Mouse (Mus musculus) lung, adult 2 months (tissue): ENCODE results near the gene Ssmem1. TPM values are rescaled to one million over a fixed set of nuclear protein-coding genes. Genes with fewer than 3 reads are reported as not detected.

ENCODE experiments used
- DNase-seq: peaks from one replicate; pipeline ENCODE4 v3.0.0; 2022
- H3K4me1 ChIP-seq: fragments of 200-500 bp; 2 replicates; pipeline ENCODE4 v1.6.1; 2011; ENCODE audit warnings: low read length; ENCODE audit not compliant: control insufficient read depth, insufficient read depth
- H3K4me3 ChIP-seq: fragments of 200-500 bp; replicated peaks from 2 replicates; pipeline ENCODE3; 2011; ENCODE audit warnings: low read depth, mild to moderate bottlenecking, control low read depth, low read length; ENCODE audit errors: extremely low read depth
- CTCF ChIP-seq: fragments of 200-500 bp; IDR thresholded peaks from 2 replicates; pipeline ENCODE4 v1.5.1; 2011; ENCODE audit warnings: mild to moderate bottlenecking, low read length, control low read depth; ENCODE audit not compliant: insufficient read depth
- POLR2A ChIP-seq: fragments of 200-500 bp; IDR thresholded peaks from 2 replicates; pipeline ENCODE4 v1.6.1; 2011; ENCODE audit warnings: low read depth, mild to moderate bottlenecking, control low read depth, low read length, borderline replicate concordance; ENCODE audit errors: extremely low read depth
- WGBS: fragments of 180-500 bp; shearing (Covaris S2); methylation state at CpG from one replicate; pipeline ENCODE4 v1.1.7; 2018; 5-methylcytosine and 5-hydroxymethylcytosine counted together
- polyA plus RNA-seq: library from polyadenylated mRNA; depleted of rRNA; stranded (reverse); fragments of >200 nt; gene quantifications from 2 replicates; pipeline ENCODE4 v1.2.3, GENCODE M21; 2012

Ssmem1 gene
- polyA plus RNA-seq, 1 experiment: not detected

DNA sequence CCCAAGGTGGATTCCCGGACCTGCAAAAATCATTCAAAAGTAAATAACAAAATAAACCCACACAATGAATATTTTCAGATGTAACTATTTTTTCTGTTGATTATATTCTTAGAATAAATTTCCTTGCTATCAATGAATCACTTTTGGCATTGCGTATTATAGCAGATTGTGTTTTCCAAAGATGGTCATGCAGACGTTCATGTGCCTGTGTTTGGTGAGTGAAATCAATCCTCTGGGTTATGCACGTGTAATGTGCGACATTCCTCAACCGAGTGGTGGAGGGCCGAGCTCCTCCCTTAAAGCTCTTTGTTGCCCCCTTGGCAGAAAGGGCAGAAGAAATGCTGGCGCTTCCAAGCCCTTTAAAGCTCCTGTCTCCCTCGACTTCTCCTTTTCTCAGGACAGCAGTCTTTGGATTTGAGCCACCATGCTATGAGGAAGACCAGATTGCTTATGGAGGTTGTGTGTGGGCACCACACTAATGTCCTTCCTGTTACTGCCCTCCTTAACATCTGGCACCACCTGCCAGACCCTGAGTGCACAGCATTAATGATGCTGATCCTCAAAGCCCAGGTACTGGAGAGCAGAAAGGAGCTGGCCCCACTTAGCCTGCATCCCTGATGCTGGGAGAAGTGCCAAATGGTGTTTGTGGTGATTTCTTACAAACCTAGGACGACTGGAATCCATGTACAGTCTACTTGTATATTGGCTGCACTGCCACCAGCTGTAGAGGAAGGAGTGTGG lies 33.5 kb upstream of the Ssmem1 start:
- 61% methylated on average over 10 of the region's 10 CpGs for WGBS
- DNase-seq: no peak
- TF ChIP-seq CTCF (no peak), POLR2A (no peak)
- Histone ChIP-seq H3K4me3 (no peak overlapping the region), H3K4me1 (no peaks in the 10 kb centered on the region)

DNA sequence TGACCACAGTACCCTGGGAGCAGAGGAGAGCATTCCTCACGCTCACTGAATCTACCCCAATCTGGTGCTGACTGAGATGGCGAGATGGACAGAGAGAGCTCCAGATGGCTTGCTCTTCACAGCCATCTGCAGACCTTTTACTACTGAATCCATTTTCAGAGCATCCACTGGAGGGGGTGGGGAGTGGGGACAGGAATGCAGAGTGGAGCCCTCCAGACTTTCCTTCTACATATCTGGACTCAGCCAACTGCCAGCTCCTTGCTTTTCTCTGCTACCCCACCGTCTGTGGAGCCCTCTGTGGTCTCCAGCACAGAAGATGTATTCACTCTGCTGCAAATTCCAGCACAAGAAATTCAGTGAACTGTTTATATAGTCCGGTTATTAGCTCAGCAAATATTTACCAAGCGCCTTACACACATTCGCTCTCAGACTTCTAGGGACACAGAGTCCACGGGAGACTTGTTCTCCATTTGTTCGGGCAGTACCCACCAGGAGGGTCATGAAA lies 32.4 kb upstream of the Ssmem1 start:
- H3K4me3 ChIP-seq: no peak overlapping the region
- DNase-seq: no peak
- TF ChIP-seq CTCF (no peak), POLR2A (no peak)
- no peaks in the 10 kb centered on the region for H3K4me1 ChIP-seq
- WGBS: 59% methylated on average over 8 of the region's 8 CpGs

DNA sequence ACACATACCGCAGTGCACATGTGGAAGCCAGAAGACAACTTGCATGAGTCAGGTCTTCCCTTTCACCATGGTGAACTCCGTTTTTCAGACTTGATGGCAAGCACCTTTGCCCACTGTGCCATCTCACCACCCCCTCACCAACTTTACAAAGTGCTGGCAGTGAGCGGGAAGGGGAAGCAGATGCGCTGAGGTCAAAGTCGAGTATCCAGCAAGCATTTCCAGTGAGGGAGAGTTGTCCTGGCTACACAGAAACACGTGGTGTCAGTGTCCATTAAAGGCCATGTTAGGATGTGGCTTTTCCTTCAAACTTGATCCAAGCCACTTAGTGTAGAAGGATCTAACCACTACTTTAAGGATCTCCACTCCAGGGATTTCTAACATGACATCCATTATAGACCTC lies 31.9 kb upstream of the Ssmem1 start:
- 69% methylated on average over 6 of the region's 6 CpGs for WGBS
- DNase-seq: no peak
- TF ChIP-seq CTCF: no peak
- TF ChIP-seq POLR2A: no peak
- Histone ChIP-seq H3K4me1 (no peaks in the 10 kb centered on the region), H3K4me3 (no peak overlapping the region)

DNA sequence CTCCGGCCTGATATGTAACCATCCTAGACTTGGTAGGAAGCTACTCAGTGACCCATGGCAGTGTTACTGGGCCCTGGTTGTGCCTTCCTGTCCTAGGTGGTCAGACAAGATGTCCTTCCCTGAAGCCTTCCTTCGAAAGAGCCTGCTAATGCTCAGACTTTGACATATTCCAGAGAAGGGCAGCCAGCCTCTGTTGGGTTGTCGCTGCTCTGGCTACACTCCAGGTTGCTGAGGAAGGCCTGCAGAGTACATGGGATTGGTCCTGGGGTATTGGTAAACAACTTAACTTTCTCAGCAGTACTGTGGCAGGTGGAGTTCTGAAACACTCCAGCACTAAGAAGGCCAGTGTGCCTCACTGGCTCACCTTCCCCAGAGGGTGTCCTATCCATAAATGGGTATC lies 30.2 kb upstream of the Ssmem1 start:
- 91% methylated on average over 3 of the region's 3 CpGs for WGBS
- Histone ChIP-seq H3K4me3 (no peak overlapping the region), H3K4me1 (no peaks in the 10 kb centered on the region)
- no peak for DNase-seq
- no peak for TF ChIP-seq CTCF
- no peak for TF ChIP-seq POLR2A

DNA sequence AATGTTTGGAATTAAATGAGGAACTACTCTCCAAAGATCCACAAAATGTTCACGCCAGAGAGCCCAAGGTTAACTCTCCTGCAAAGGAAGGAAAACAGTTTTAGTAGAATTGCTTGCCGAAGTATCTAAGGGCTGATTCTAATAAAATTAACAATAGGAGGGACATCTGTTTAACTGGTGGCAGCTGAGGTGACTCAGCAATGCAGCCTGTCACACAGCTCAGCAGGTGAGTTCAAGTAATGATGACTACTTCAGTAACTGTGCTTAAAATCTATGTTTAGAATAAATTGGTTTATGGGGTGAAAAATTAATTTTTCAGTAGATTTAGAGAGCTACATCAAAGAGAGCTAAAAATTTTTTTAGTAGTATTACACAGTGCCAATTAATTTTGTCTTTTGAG lies 26.7 kb upstream of the Ssmem1 start:
- DNase-seq: no peak
- no peaks in the 10 kb centered on the region for H3K4me1 ChIP-seq
- TF ChIP-seq CTCF (no peak), POLR2A (no peak)
- no peak overlapping the region for H3K4me3 ChIP-seq
- WGBS: 91% methylated on average over 2 of the region's 2 CpGs

DNA sequence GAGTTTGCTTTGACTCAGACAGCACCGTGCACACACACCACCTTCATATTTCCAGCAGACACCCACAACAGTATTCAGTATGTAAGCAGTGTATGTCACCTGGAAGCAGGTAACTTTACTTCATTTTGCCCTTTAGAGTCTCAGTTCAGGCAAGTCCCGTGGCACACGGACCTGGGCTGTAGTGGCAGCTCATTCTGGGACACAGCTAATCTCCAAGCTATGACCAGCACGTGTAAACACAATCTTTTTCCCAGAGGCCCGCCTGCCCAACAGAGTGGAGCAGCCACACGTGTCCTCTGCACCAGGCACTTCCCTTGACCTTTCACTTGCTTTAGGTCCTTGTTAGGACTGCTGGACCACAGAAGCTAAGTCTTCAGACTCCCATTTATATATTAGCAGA lies 23.1 kb upstream of the Ssmem1 start:
- Histone ChIP-seq H3K4me3 (no peak overlapping the region), H3K4me1 (no peaks in the 10 kb centered on the region)
- WGBS: 89% methylated on average over 6 of the region's 6 CpGs
- DNase-seq: no peak
- TF ChIP-seq POLR2A (no peak), CTCF (no peak)

DNA sequence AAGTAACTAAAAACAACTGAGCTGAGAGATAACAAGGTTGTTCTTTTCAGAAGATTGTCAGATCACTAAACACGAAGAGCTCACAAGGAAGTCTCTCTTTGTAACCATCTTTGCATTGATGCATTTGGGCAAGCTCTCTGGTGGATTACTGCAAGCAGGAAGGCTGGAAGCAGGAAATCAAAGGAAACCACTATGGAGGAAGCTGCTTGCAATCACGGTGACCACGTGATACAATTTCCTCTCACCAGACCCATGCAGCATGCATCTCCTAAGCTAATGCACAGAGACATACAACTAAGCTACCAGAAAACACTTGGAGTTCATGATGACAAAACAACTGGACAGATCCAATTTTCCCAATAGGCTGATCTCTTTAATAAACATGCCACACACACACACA lies 10.6 kb upstream of the Ssmem1 start:
- no peak for DNase-seq
- WGBS: 54% methylated on average over 3 of the region's 3 CpGs
- TF ChIP-seq CTCF: no peak
- no peak for TF ChIP-seq POLR2A
- Histone ChIP-seq H3K4me3 (no peak overlapping the region), H3K4me1 (no peaks in the 10 kb centered on the region)

DNA sequence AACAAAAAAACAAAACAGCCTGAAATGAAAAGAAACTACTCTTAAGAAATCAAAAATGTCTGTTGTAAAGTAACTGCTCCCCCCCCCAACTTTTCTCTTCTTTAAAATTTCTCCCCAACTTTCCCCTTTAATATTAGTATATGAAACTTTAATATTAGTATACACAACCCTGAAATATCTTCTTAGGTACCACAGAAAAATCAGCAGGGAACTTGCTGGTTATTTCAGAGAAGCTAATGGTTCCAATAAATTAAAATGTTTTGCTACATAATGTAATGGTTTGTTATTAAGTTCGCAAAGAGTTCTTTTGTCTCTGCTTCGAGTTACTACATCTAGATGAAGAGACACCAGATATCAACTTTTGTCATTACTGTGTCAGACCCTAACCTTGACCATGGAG lies 825 bp upstream of the Ssmem1 start:
- H3K4me3 ChIP-seq: peak overlapping the region; percentile 90
- peaks cover 2% of the 10 kb centered on the region; the same call in 1 of the 2 replicates for H3K4me1 ChIP-seq
- DNase-seq: no peak
- TF ChIP-seq POLR2A: no peak
- no peak for TF ChIP-seq CTCF
- WGBS: 7% methylated on average over 2 of the region's 2 CpGs

DNA sequence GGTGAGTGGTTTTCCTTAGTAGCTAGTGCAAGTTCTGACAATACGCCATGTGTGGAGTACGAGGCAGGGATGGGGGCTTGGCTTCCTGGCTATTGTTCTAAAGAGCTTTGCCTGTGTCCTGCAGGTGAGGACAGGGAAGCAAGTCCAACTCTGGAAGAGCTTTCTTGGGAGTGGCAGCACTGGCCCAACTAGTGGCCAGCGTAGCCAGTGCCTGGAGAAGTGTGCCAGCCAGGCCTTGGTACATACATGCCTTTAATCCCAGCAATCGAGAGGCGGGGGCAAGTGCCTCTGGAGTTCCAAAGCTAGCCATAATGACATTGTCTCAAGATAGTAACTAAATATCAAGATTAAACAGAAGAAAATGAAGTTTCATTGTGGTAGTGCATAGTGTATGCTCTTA lies 642 bp downstream of the Ssmem1 start:
- TF ChIP-seq POLR2A: no peak
- no peak for TF ChIP-seq CTCF
- Histone ChIP-seq H3K4me3 (no peak overlapping the region), H3K4me1 (peaks cover 2% of the 10 kb centered on the region; the same call in 1 of the 2 replicates)
- DNase-seq: no peak
- WGBS: 64% methylated on average over 5 of the region's 5 CpGs

DNA sequence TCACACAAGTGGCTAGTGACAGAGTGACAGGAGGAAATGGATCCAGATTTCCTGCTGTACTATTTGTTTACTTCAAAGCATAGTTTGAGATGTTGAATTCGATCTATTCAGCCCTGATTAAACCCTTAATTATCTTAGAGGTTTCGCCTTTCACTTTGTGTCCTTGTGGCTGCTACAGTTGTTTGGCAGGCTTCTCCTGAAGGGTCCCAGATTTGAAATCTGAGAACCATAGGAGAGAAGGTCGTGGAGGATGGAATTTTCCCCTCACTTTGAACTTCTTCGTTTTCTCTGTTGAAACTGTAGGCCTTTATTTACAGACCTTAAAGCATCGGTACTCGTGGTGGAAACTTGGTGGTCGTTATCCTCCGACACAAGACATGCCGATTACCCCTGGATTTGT lies 4.6 kb downstream of the Ssmem1 start:
- 33% methylated on average over 9 of the region's 9 CpGs for WGBS
- DNase-seq: no peak
- no peak for TF ChIP-seq POLR2A
- no peak for TF ChIP-seq CTCF
- no peak overlapping the region for H3K4me3 ChIP-seq
- peaks cover 2% of the 10 kb centered on the region; the same call in 1 of the 2 replicates for H3K4me1 ChIP-seq

DNA sequence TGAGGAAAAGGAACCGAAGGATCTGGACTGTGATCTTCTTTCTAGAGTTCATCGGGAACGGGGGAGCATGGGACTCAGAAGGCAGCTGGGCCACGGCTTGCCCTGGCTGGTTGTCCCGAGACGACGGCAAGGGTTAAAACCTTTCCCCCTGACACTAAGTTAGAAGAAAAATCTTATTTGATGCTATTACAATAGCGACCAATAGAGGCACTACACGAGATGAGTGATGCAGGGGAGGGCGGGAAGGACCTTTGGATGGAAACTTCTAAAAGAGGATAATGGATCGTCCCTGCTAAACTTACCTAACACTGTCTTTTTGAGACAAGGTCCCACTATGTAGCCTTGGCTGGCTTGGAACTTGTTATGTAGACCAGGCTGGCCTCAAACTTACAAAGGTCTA lies 10.8 kb downstream of the Ssmem1 start:
- H3K4me3 ChIP-seq: no peak overlapping the region
- no peak for TF ChIP-seq CTCF
- no peak for TF ChIP-seq POLR2A
- WGBS: 67% methylated on average over 11 of the region's 11 CpGs
- DNase-seq: no peak
- H3K4me1 ChIP-seq: no peaks in the 10 kb centered on the region
